Mouse (Mus musculus) mature B cell (primary cell): ENCODE data around the gene Polr2h.

Source experiments
- in situ Hi-C: fragments of 300-500 bp; cut with MboI; formaldehyde crosslinking; loops from 2 replicates; pipeline ENCODE4 v1.14.3; 2019

Gene Polr2h

GRCm38 (mm10) chr16:20722736-20723135 is 5.3 kb downstream of the Polr2h start:
- in situ Hi-C loops, result no loop called here

- in situ Hi-C loops, result no loop called here
These were observed 5.8 kb downstream of the Polr2h start for GRCm38 (mm10) chr16:20723247-20723646.

GRCm38 (mm10) chr16:20724338-20724748 is 6.9 kb downstream of the Polr2h start:
- in situ Hi-C loops, result no loop called here

- in situ Hi-C loops, result no loop called here
These were observed 7.9 kb downstream of the Polr2h start for GRCm38 (mm10) chr16:20725321-20725720.

- in situ Hi-C loops, result no loop called here
These were observed 8.3 kb downstream of the Polr2h start for GRCm38 (mm10) chr16:20725750-20726149.

GRCm38 (mm10) chr16:20726384-20726783 is 8.9 kb downstream of the Polr2h start:
- in situ Hi-C loops, result no loop called here

GRCm38 (mm10) chr16:20730293-20730711 is 12.8 kb downstream of the Polr2h start:
- in situ Hi-C loops, result no loop called here

GRCm38 (mm10) chr16:20731688-20732087 is 14.2 kb downstream of the Polr2h start:
- in situ Hi-C loops, result no loop called here

- in situ Hi-C loops, result no loop called here
These were observed 14.9 kb downstream of the Polr2h start for GRCm38 (mm10) chr16:20732251-20732924.

- in situ Hi-C loops, result no loop called here
These were observed 15.7 kb downstream of the Polr2h start, which contains the start of gene Chrd for GRCm38 (mm10) chr16:20732925-20733730. Gene Chrd (plus strand): TSS chr16:20733127.

- in situ Hi-C loops, result no loop called here
These were observed 16.6 kb downstream of the Polr2h start, which contains the start of gene Thpo for GRCm38 (mm10) chr16:20733731-20734730. Gene Thpo (minus strand): TSS chr16:20734511.

GRCm38 (mm10) chr16:20735651-20736050 is 18.2 kb downstream of the Polr2h start:
- in situ Hi-C loops, result no loop called here

GRCm38 (mm10) chr16:20736168-20736567 is 18.7 kb downstream of the Polr2h start:
- in situ Hi-C loops, result no loop called here

GRCm38 (mm10) chr16:20736823-20737222 is 19.4 kb downstream of the Polr2h start:
- in situ Hi-C loops, result no loop called here

- in situ Hi-C loops, result no loop called here
These were observed 22.4 kb downstream of the Polr2h start for GRCm38 (mm10) chr16:20739845-20740244.

GRCm38 (mm10) chr16:20746641-20747040 is 29.2 kb downstream of the Polr2h start:
- in situ Hi-C loops, result no loop called here

GRCm38 (mm10) chr16:20750518-20750917 is 33.1 kb downstream of the Polr2h start:
- in situ Hi-C loops, result no loop called here

- in situ Hi-C loops, result no loop called here
These were observed 38.6 kb downstream of the Polr2h start for GRCm38 (mm10) chr16:20756052-20756451.

- in situ Hi-C loops, result no loop called here
These were observed 39.9 kb downstream of the Polr2h start for GRCm38 (mm10) chr16:20757385-20757784.

GRCm38 (mm10) chr16:20761681-20762080 is 44.2 kb downstream of the Polr2h start:
- in situ Hi-C loops, result no loop called here

GRCm38 (mm10) chr16:20765244-20765643 is 47.8 kb downstream of the Polr2h start:
- in situ Hi-C loops, result no loop called here
